Mouse (Mus musculus) left cerebral cortex, adult 9 months (tissue): ENCODE data around the gene Olah.
"Not testable (repeated sequence)": the region's sequence is repeated elsewhere in the genome, so short reads cannot be mapped to it uniquely, and the experiment has no call there.

Experiments
- DNase-seq, 2 experiments: peaks; one replicate each; pipeline ENCODE4 v3.0.0; 2022; ENCODE audit warnings: low spot score in 2 of 2

The Olah gene

DNA sequence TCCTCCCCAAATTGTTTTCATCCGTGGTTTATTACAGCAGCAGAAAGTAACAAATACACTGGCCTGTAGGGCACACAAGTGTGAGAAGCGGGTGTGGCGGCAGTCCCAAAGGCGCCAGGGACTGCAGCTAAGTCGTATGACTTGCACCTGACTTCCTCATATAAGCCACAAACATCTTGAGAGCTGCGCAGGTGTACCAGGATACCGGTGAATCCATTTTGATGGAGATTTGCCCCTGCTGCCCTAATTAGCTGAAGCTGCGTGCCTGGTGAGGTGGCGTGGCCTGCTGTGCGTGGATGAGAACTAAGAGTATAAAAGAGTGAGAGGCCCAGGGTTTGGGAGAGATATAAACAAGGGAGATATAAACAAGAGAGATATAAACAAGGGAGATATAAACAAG lies at the start of gene Olah:
Olah (minus strand) TSS at position 101 of the 400 bp plus-strand sequence.
- DNase-seq: not testable (repeated sequence)

- DNase-seq: no peak
Observed at GRCm38 (mm10) chr2:3445984-3446383, 49.0 kb upstream of the Olah start.

DNA sequence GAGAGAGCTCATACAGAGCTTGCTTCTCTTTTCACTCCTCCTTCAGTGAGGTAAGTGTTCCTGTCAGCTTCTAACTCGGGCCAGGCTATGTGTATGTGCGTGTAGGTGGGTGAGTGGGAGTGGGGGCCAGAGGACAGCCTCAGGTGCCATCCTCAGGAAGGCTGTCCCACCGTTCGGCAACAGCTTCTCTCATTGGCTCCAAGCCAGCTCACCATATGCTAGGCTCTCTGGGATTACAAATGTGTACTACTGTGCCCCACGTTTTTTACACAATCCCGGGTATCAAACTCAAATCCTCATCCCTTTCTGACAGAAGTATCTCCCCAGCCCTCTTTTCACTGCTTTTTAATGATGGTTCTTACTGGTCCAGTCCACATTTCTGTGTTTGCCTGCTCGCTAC lies 47.2 kb upstream of the Olah start:
- no peak for DNase-seq

DNA sequence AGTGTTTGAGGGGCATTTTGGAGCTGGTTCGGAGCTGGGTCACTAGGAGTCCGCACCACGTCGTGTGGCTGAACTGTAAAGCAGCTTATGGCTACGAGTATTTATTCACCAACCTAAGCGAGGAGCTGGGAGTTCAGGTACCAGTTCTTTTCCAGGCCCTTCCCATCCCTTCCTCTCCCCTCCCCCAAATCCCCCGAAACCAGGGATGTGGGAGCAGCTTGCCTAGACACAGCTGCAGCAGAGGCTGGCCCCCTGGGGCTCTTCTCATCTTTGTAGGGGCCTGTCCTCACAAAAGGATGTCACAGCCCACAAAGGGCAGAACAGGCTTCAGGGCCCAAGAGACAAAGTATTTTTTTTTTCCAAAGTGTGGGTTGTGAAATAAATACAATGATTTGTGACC lies 40.9 kb upstream of the Olah start:
- DNase-seq: no peak

DNA sequence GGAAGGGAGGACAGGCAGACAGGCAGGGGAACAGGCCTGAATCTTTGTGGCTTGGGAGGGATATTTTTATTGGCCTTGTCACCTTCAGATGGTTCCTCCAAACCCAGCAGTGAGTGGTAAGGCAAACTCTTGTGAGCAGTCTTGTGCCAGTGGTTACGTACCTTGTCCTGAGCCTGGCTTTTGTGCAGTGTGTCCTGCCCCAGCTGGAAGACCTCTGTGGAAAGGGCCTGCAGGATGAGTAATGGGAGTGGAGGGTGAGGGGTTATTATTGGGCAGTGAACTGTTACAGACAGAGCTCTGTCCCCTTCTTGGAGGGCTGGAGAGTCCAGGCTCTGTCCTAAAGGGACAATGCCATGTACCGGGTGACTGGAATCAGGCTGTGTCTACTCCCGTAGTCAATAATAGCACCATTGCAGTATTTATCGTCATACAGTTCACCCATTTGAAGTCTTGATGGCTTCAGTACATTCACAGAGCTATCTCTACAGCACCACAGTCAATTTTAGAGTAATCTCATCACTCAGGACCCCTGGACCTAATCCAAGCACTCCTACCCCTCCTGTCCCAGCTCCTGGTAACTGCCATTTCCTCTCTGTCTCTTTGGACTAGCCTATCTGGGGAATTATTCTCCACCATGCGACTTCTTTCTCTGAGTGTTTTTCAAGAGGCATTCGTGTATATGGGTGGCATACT lies 38.5 kb upstream of the Olah start:
- DNase-seq: no peak

GRCm38 (mm10) chr2:3430956-3431355 lies 33.9 kb upstream of the Olah start:
- DNase-seq: no peak

DNA sequence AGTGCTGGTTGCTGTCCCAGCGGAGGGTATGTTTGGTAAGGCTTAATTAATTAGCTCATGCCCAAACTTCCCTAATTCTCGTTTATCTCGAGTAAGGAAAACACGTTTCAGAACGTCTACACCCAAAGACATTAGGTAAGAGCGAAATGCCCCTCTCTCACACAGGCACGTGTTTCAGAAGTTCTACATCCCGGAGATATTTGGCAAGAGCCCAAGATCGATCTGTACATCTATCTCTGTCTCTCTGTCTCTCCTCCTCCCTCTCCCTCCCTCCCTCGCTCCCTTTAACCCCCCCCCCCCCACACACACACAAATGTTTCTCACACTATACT lies 27.5 kb upstream of the Olah start:
- DNase-seq: no peak

DNA sequence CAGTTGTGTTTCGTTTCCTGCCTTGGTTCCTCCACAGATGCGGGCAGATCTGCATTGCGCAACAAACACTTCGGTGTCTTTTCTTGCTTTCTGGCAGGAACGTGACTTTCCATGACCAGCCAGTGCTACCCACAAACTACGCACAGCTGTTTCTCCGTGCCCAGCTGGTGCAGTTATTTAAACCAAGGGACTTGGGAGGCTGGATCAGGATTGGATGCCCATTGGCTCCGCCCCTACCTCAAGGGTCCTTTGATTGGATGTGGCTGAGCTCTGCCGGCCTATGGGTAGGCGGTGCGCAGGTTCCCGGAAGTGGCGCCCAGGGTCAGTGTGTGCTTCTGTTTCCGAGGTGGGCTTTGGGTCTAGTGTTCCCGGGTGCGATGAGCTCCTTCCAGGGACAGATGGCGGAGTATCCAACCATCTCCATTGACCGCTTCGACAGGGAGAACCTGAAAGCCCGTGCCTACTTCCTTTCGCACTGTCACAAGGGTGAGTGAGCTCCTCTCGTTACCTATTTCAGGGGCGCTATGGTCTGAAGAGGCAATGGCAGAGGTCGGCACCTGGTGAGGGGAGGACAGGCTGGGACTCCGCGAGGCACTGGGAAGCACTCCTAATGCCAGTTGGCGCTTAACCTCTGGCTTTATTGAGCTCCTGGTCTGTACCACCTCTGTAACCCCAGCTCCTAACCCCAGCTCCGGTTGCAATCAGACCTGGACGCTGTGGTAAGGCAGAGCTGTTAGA lies 27.0 kb upstream of the Olah start, which contains the start of gene Dclre1c:
Dclre1c (plus strand) TSS at position 291 of the 738 bp plus-strand sequence.
- DNase-seq: peak; percentile 90 to 94

GRCm38 (mm10) chr2:3422548-3422947 lies 25.5 kb upstream of the Olah start, which contains the start of gene Meig1:
Gene Meig1, minus strand, starts transcription at chr2:3422648.
- no peak for DNase-seq

DNA sequence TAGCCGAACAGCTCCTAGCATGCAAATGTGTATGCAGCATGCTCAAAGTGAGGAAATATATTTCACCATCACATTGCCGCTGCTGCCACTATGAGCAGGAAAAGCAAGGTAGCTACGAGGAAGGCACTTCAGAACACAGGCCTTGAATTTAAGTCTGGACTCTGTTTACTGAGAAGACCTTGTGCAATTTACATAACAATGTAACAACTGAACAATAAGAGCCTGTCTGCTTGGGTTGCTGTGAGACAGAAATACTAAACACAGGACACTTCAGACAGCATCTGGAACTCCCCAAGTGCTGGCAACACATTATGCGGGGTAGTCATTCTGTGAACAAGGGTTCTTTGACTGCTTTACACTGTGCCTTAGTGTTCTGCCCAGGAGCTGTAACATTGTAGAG lies 23.1 kb upstream of the Olah start:
- peak in 1 of 2 experiments; percentile 34 for DNase-seq

GRCm38 (mm10) chr2:3418883-3419431 lies 21.9 kb upstream of the Olah start:
- DNase-seq: peak; percentile 78 to 94

DNA sequence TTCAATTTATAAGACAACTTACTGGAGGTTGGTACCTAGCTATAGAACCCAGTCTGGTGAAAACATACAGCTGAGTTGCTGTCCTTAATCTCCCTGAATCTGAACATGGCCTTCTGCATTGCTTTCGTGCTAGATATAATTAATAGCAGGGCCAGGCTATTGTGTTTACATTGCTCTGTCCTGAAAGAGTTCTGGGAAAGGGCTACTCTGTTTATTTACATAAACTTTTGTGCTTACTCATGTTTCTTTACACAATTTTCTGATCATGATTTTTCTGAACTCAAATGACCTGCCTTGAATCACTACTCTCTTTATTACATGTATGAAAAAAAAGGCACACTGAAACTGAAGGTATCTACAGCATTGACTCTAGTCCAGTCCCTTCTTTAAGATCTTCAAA lies 18.7 kb upstream of the Olah start:
- no peak for DNase-seq

DNA sequence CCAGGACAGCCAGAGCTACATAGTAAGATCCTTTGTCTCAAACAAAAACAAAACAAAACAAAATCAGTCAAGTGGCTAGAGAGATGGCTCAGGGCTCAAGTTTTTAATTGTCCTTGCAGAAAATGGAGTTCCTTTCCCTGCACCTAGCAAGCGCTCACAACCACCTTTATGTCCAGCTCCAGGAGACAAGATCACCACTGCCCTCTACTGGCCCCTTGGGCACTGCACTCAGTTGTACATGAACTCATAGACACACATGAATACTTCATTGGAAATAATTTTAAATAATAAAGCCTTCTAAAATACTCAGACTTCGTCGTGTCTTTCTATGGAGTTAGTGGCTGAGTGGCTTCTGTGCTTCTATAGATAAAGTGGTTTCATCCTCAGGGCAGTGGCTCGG lies 17.2 kb upstream of the Olah start:
- peak in 1 of 2 experiments; percentile 65 for DNase-seq

- DNase-seq: no peak
Observed at GRCm38 (mm10) chr2:3407756-3408155, 10.7 kb upstream of the Olah start.

DNA sequence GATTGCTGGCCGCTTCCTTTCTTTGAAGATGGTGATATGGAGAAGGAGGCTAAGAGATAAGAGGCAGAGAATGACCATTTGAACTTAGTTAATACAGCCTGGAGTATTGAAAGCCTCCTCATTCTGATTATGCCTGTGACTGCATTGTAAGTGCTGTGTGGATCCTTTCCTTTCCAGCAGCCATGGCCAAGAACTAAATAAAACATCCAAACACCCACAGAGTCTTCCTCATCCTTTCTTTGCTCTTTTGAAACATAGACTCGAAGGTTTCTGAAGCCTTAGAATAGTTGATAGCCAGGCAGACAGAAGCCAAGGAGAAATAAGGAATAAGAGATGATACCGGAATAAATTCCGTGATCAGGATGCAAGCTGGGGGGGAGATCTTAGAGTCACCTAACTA lies 9.0 kb upstream of the Olah start:
- no peak for DNase-seq

- no peak for DNase-seq
Observed at GRCm38 (mm10) chr2:3391945-3392344, 5.1 kb downstream of the Olah start.

DNA sequence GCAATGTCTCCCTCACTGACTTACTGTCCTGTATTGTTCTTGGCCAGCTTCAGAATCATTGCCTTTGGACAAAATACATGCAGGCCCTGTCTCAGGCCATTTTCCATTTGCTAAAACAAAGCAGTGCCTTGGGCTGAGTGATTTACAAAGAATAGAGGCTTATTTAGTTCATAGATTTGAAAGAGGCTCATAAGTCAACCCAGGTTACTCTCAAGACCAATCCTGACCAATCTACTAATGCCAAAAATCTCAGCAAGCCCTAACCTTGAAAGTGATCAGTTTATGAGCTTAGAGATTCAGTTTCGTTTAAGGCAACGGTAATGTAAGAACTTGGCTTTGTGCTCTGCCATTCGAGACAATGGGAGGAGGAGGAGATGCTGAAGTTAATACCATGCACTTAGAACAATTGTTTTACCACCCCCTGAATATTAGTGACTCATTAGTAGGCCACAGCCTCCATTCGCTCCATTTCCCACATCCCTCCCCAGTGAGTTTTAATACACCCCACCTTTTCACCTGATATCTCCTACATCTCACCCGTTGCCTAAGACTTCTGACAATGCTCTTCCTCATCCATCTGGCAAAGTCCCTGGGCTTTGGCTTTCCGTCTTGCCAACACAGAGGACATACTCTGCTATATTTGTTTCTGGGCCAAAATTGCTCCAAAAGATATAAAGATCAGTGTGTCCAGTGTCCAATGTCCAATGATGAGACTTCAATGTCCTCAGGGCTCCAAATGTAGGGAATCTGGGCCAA lies 9.7 kb downstream of the Olah start:
- no peak for DNase-seq

DNA sequence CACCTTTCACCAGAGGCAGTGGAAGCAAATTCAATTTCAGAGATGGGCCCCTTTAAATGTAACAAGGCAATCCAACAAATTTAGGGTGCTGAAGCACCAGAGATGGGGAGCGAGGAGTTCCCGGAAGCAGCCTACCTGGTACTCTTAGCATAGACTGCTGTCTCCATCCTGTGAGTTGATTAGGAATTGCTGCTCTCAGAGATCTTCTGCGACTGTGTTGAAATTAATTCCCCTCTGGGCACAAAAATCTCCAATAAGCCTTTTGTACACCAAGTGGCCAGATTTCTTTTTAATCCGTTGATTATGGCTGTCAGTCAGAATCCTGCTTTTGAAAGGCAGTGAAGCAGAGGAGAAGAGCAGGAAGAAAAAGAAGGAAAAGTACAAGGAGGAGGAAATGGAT lies 31.9 kb downstream of the Olah start:
- no peak for DNase-seq

GRCm38 (mm10) chr2:3361067-3361466 lies 35.9 kb downstream of the Olah start:
- no peak for DNase-seq

DNA sequence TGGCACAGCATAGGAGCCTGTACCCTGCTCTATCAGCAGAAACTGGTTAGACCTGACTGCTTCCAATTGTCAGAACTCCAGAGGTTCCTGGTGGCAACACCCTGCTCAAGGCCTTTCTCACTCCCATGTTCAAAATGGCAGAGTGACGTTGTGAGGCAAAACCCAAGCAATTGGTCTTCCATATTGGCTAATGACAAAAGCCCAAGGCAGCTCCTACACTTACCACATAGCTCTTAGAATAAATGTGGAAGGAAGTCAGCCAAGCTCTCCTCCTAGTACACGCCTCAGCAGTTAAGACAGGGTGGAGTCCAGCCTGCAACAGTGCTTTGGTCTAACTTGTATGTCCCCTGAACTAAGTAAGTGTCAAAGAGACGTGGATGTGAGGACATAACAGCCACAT lies 39.1 kb downstream of the Olah start:
- no peak for DNase-seq

DNA sequence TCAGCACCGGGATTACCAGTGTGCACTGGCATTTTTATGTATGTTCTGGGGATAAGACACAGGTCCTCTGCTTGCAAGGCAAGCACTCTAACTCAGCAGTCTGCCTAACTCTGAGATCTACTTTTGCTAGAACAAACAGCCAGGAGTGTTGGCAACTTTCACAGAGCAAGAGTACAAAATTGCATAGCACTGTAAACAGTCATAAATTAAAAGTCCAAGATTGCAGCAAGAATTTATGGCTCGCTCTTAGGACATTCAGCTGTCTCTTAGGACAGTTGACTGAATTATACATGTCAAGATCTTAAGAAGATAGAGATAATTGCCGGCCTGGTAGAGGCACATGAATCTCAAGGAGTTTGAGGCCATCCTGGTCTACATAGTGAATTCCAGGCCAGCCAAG lies 40.7 kb downstream of the Olah start:
- no peak for DNase-seq

GRCm38 (mm10) chr2:3355793-3356192 lies 41.2 kb downstream of the Olah start:
- DNase-seq: no peak
